Mouse (Mus musculus) cortical plate, adult 2 months (tissue): ENCODE measurements around the gene Olfr1410. TPM values are rescaled to one million over a fixed set of nuclear protein-coding genes. Genes with fewer than 3 reads are reported as not detected.

Experiments
- H3K27ac ChIP-seq: fragments of 200-500 bp; 2 replicates; pipeline ENCODE4 v1.5.1; 2012; ENCODE audit warnings: low read length, control low read depth, inconsistent platforms; ENCODE audit not compliant: insufficient read depth
- H3K4me1 ChIP-seq: fragments of 200-500 bp; 2 replicates; pipeline ENCODE4 v1.6.1; 2011; ENCODE audit warnings: low read length; ENCODE audit not compliant: control insufficient read depth, insufficient read depth
- H3K4me3 ChIP-seq: fragments of 200-500 bp; 2 replicates; pipeline ENCODE4 v1.5.1; 2011; ENCODE audit warnings: mild to moderate bottlenecking, low read length, control low read depth; ENCODE audit not compliant: insufficient read depth
- CTCF ChIP-seq: fragments of 200-500 bp; IDR thresholded peaks from 2 replicates; pipeline ENCODE4 v1.5.1; 2011; ENCODE audit warnings: mild to moderate bottlenecking, control low read depth, low read length; ENCODE audit not compliant: insufficient read depth; ENCODE audit errors: extremely low read depth
- POLR2A ChIP-seq: fragments of 200-500 bp; IDR thresholded peaks from 2 replicates; pipeline ENCODE4 v1.6.1; 2011; ENCODE audit warnings: mild to moderate bottlenecking, low read length, control low read depth; ENCODE audit not compliant: insufficient read depth; ENCODE audit errors: extremely low read depth
- polyA plus RNA-seq: library from polyadenylated mRNA; depleted of rRNA; stranded (reverse); fragments of >200 nt; gene quantifications from 2 replicates; pipeline ENCODE4 v1.2.3, GENCODE M21; 2012; rRNA removed

Gene Olfr1410
- polyA plus RNA-seq: not detected in 2 replicates

GRCm38 (mm10) chr1:92605482-92605881, at the start of gene Olfr1410:
Olfr1410 (plus strand) TSS chr1:92605782.
- no peak for TF ChIP-seq POLR2A
- no peak for TF ChIP-seq CTCF
- no peak within 1 kb of the TSS for H3K4me3 ChIP-seq
- H3K4me1 ChIP-seq: no peaks in the 10 kb centered on the region
- no peak within 1 kb of the TSS for H3K27ac ChIP-seq

GRCm38 (mm10) chr1:92571022-92571421, 34.6 kb upstream of the Olfr1410 start, which contains the start of gene Olfr1413:
Olfr1413 (plus strand) TSS chr1:92571322.
- no peak within 1 kb of the TSS for H3K4me3 ChIP-seq
- no peak for TF ChIP-seq CTCF
- TF ChIP-seq POLR2A: no peak
- no peaks in the 10 kb centered on the region for H3K4me1 ChIP-seq
- H3K27ac ChIP-seq: no peak within 1 kb of the TSS

DNA sequence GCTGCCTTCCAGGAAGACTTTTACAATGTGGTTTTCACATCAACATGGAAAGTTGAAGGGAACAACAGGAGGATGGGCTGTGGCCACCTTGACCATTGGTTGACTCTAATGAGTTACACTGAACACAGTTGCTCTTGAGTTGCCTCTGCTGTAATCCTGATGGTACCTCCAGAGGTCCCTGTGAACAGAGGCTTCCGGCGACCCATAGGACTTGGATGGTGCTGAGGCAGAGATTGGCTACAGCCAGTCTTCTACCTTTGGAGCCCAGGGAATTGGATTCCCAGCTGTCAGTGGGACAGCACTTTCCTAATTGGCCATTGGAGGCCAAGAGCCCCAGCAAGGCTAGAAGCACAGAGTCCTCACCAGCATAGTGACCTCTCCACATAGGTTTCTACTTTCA, 20.1 kb upstream of the Olfr1410 start, which contains the start of gene Olfr1412:
Gene Olfr1412 (plus strand): TSS at position 301 of the 400 bp plus-strand sequence.
- TF ChIP-seq CTCF (no peak), POLR2A (no peak)
- Histone ChIP-seq H3K27ac (no peak within 1 kb of the TSS), H3K4me3 (no peak within 1 kb of the TSS), H3K4me1 (no peaks in the 10 kb centered on the region)

DNA sequence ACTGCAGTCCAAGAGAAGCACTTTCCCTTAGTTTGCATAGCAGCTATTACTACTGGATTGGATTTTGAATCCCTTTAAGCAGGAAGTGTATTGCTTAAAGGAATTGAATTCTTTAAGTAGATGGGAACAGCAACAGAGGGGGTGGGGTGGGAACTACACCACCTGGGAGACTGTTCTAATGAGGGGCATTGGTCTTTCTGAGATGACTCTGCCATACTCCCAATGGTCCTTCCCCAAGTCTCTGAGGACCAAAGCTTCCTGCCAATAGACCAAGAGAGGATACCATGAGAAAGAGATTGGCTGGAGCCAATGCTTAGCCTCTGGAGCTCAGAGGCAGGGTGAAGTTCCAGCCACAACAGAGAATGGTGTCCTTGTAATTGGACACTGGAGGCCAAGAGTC, 11.5 kb upstream of the Olfr1410 start, which contains the start of gene Olfr1411:
Gene Olfr1411 (plus strand): TSS at position 301 of the 400 bp plus-strand sequence.
- TF ChIP-seq POLR2A (no peak), CTCF (no peak)

GRCm38 (mm10) chr1:92596019-92596418, 9.6 kb upstream of the Olfr1410 start:
- Histone ChIP-seq H3K4me1 (no peaks in the 10 kb centered on the region), H3K4me3 (no peak overlapping the region), H3K27ac (no peak overlapping the region)
- no peak for TF ChIP-seq POLR2A
- no peak for TF ChIP-seq CTCF

More for the DNA sequence above, 11.5 kb upstream of the Olfr1410 start, which contains the start of gene Olfr1411:
- no peak within 1 kb of the TSS for H3K27ac ChIP-seq
- no peak within 1 kb of the TSS for H3K4me3 ChIP-seq
- H3K4me1 ChIP-seq: no peaks in the 10 kb centered on the region

DNA sequence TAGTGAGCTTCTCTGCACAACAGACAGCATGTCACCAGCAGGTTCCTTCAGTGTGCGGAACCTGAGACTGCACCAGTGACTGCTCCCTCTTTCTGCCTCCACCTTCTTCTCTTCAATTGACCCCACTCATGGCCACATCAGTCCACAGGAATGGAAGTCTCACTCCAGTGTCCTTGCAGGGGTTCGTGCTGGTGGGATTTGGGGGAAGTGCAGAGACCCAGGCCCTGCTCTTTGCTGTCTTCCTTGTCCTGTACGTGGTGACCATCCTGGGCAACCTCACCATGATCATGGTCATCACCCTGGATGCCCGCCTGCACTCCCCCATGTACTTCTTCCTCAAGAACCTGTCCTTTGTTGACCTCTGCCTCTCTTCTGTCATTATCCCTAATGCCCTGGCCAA, 2.1 kb downstream of the Olfr1410 start:
- H3K4me1 ChIP-seq: no peaks in the 10 kb centered on the region
- H3K27ac ChIP-seq: no peak overlapping the region
- H3K4me3 ChIP-seq: no peak overlapping the region
- TF ChIP-seq POLR2A: no peak
- no peak for TF ChIP-seq CTCF

- Histone ChIP-seq H3K4me1 (no peaks in the 10 kb centered on the region), H3K27ac (no peak overlapping the region), H3K4me3 (no peak overlapping the region)
- TF ChIP-seq CTCF (peak; percentile 92), POLR2A (no peak)
Measured at GRCm38 (mm10) chr1:92611008-92611407, 5.4 kb downstream of the Olfr1410 start.

- Histone ChIP-seq H3K4me3 (no peak overlapping the region), H3K4me1 (no peaks in the 10 kb centered on the region), H3K27ac (no peak overlapping the region)
- TF ChIP-seq POLR2A: no peak
- no peak for TF ChIP-seq CTCF
Measured at GRCm38 (mm10) chr1:92613175-92613574, 7.6 kb downstream of the Olfr1410 start.

DNA sequence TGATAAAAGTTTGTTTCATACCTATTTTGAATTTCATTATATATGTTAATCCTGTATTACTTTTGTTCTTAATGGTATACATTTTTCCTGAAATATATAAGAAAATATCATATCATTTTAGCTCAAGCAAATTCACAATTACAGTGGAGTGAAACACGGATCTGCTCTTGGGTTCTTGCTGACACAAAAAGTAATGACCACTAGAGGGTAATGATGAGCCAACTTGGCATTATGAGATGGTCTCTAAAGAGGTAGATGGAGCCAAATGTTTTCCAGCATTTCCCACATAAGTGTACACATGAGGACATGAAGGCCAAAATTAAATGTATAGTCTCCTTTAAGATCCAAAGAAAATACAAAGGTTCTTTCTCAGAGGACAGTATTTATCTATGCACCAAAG, 8.9 kb downstream of the Olfr1410 start:
- no peak overlapping the region for H3K4me3 ChIP-seq
- H3K4me1 ChIP-seq: no peaks in the 10 kb centered on the region
- H3K27ac ChIP-seq: no peak overlapping the region
- TF ChIP-seq POLR2A (no peak), CTCF (peak; percentile 30)

DNA sequence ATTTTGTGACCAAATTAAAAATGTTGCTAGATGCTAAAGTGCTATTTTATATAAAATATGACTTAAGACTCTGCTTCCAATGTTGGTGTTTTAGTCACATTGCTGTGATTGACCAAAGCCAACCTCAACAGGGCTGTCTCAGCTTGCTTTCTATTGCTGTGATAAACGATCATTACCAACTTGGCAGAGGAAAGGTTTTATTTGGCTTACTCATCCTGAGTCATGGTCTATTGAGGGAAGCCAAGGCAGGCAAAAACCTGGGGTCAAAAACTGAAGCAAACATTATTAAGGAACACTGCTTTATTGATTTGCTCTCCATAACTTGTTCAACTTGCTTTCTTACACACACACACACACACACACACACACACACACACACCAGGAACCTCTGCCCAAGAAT, 10.5 kb downstream of the Olfr1410 start:
- no peaks in the 10 kb centered on the region for H3K4me1 ChIP-seq
- no peak for TF ChIP-seq CTCF
- no peak for TF ChIP-seq POLR2A
- H3K27ac ChIP-seq: no peak overlapping the region
- no peak overlapping the region for H3K4me3 ChIP-seq

DNA sequence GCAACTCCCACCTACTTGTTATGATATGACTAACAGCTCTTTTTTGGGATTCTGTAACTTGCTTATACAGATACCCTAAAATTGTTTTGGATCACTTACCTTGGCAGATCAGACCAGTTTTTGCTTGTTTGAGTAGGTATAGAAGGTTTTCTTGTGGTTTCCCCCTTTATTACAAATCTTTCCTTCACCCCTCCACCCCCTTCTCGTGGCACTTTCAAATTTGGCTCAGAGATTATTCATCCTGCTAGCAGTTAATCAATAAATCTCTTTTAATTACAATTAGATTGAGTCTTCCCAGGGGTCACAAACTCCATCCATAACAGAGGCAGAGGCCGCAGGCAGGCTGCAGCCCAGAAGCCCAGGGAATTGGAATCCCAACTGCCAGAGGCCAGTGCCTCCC, 11.9 kb downstream of the Olfr1410 start, which contains the start of gene Olfr12:
Gene Olfr12 (plus strand): TSS at position 301 of the 400 bp plus-strand sequence.
- Histone ChIP-seq H3K4me3 (no peak within 1 kb of the TSS), H3K27ac (no peak within 1 kb of the TSS), H3K4me1 (no peaks in the 10 kb centered on the region)
- no peak for TF ChIP-seq POLR2A
- TF ChIP-seq CTCF: no peak
